Mouse (Mus musculus) spleen, adult 2 months (tissue): ENCODE measurements at regions not wholly inside any gene's neighbourhood (a gene's known extent, or its start where the extent isn't known, plus 50 kb on each side); places are given as distances from the start of the nearest gene placed in this dataset.
"Not testable (repeated sequence)": the region's sequence is repeated elsewhere in the genome, so short reads cannot be mapped to it uniquely, and the experiment has no call there.

Experiments used
- CTCF ChIP-seq: fragments of 200-500 bp; IDR thresholded peaks from 2 replicates; pipeline ENCODE4 v1.5.1; 2011; ENCODE audit warnings: mild to moderate bottlenecking, inconsistent platforms; ENCODE audit not compliant: insufficient read depth, insufficient read length, insufficient replicate concordance; ENCODE audit errors: extremely low read depth
- POLR2A ChIP-seq: fragments of 200-500 bp; IDR thresholded peaks from 2 replicates; pipeline ENCODE4 v1.6.1; 2011; ENCODE audit warnings: low read depth, low read length, inconsistent platforms

DNA sequence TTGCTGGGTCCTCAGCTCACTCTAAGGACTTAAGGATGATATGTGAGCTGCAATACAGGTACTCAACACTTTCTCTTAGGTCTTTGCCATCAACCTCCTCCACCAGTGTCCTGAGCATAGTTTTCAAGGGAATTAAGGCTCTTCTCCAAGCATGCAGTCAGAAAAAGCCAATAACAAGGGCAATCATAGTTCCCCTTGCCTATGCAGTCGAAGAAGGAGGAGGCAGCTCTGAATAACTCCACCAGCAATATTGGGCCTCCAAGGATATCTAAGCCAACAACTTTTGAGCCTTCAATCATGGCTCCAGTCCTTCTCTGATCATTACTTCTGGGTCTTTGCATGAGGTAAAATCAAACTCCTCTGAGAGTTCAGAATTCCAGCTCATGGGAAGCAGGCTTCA is 237.5 kb downstream of the Snurf start:
- TF ChIP-seq CTCF, POLR2A: not testable (repeated sequence)
